In the genomic region with DNA sequence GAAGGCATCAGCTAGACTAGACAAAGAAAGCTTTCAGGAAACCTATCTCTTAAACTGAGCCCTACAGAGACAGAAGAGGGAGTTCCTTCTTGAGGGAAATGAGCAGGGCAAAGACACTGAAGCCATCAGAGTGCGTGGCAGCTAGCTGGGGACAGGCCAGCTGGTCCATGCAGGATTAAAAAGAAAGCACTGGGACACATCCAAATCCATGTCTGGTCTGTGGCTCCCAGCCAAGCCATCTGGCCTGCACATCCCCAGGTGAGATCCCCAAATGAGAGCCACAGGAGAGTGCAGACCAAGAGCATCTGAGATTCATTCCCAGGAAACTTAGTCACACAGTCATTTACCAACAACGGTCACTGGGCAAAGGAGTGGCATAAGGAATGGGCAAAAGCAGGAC, we compare ENCODE assay signal across 9 mouse cellular contexts. TPM values are rescaled to one million over a fixed set of nuclear protein-coding genes. Genes with fewer than 3 reads are reported as not detected.
DNase-seq lines count a peak whose midpoint lies in the region; ATAC-seq and TF ChIP-seq lines count a peak whose summit lies in the region.
"Had no signal": no experiment of that assay in that cellular context is flagged by ENCODE, and none has a peak within 500 bp of the region (broad histone marks: within the 10 kb centered on the region; RNA-seq: fewer than 3 reads in every experiment).

No protein-coding gene starts in this region.

- no peaks in the 10 kb centered on the region for H3K27me3 ChIP-seq in heart, embryonic 15.5 days
- H3K27me3 ChIP-seq in heart, adult 2 months (ENCODE audit: control insufficient read depth, insufficient read depth, low read length) = no peaks in the 10 kb centered on the region
- H3K27me3 ChIP-seq in lung, postnatal 0 days (replicated peaks; ENCODE audit: insufficient read depth, low read length) = no peaks in the 10 kb centered on the region
- no peaks in the 10 kb centered on the region for H3K27me3 ChIP-seq in neural tube, embryonic 13.5 days

- WGBS in heart, embryonic 15.5 days = 51% methylated on average over 2 of the region's 2 CpGs
- 39% methylated on average over 2 of the region's 2 CpGs for WGBS in heart, adult 2 months
- 45% methylated on average over 2 of the region's 2 CpGs for WGBS in lung, postnatal 0 days
- 54% methylated on average over 2 of the region's 2 CpGs for WGBS in neural tube, embryonic 13.5 days

- peaks cover 64% of the 10 kb centered on the region for H3K4me1 ChIP-seq in heart, embryonic 15.5 days (replicated peaks)
- peaks cover 14% of the 10 kb centered on the region for H3K4me1 ChIP-seq in heart, adult 2 months (ENCODE audit: control insufficient read depth, insufficient read depth, low read length)
- H3K4me1 ChIP-seq in lung, postnatal 0 days (ENCODE audit: insufficient read depth, low read depth, low read length) = peaks cover 16% of the 10 kb centered on the region
- peaks cover 43% of the 10 kb centered on the region for H3K4me1 ChIP-seq in neural tube, embryonic 13.5 days (replicated peaks)

- no peak overlapping the region for H3K9ac ChIP-seq in heart, embryonic 15.5 days
- no peak overlapping the region for H3K9ac ChIP-seq in heart, adult 2 months (ENCODE audit: low read depth, low read length)
- no peak overlapping the region for H3K9ac ChIP-seq in lung, postnatal 0 days (replicated peaks; ENCODE audit: low read depth)
- H3K9ac ChIP-seq in neural tube, embryonic 13.5 days = no peak overlapping the region

- no peak for ATAC-seq in heart, embryonic 15.5 days (replicated peaks; ENCODE audit: insufficient number of reproducible peaks, insufficient read depth, low FRiP score, low read depth)
- no peak for ATAC-seq in lung, postnatal 0 days
- peak; percentile 25; the same call in 1 of the 2 replicates for ATAC-seq in neural tube, embryonic 13.5 days (ENCODE audit: low read depth)
- ATAC-seq in CD4-positive, CD25-positive, alpha-beta regulatory T cell, adult 4 months = no peak

- intact Hi-C loops in heart, adult 2 months (cut with DNase I) = no loop called here

- no peak for DNase-seq in heart, adult 2 months
- no peak for DNase-seq in lung, postnatal 0 days (ENCODE audit: low spot score)
- DNase-seq in lung, postnatal 4 days = no peak
- DNase-seq in cerebellum, postnatal 25 days = peak; percentile 94 to 95
- no peak for DNase-seq in thymus, postnatal 25 days
- DNase-seq: adrenal gland, adult 8-10 months had no signal

- no peaks in the 10 kb centered on the region for H3K36me3 ChIP-seq in heart, embryonic 15.5 days
- peaks cover 19% of the 10 kb centered on the region for H3K36me3 ChIP-seq in heart, adult 2 months (ENCODE audit: control insufficient read depth, insufficient read depth, low read length)
- no peaks in the 10 kb centered on the region for H3K36me3 ChIP-seq in lung, postnatal 0 days (ENCODE audit: insufficient read depth, low read length)
- H3K36me3 ChIP-seq in neural tube, embryonic 13.5 days = no peaks in the 10 kb centered on the region

- no peaks in the 10 kb centered on the region for H3K9me3 ChIP-seq in heart, embryonic 15.5 days (replicated peaks)
- no peaks in the 10 kb centered on the region for H3K9me3 ChIP-seq in lung, postnatal 0 days (ENCODE audit: low read length)
- H3K9me3 ChIP-seq in neural tube, embryonic 13.5 days = no peaks in the 10 kb centered on the region

- H3K4me3 ChIP-seq in heart, embryonic 15.5 days = no peak overlapping the region
- H3K4me3 ChIP-seq in heart, adult 2 months = no peak overlapping the region
- no peak overlapping the region for H3K4me3 ChIP-seq in lung, postnatal 0 days (ENCODE audit: low read depth, low read length)
- no peak overlapping the region for H3K4me3 ChIP-seq in neural tube, embryonic 13.5 days

- TF ChIP-seq EP300 in heart, adult 2 months (IDR thresholded peaks at IDR 0.05; ENCODE audit: insufficient read depth, low read depth, low read length) = no peak
- no peak for TF ChIP-seq EP300 in lung, postnatal 0 days (IDR thresholded peaks at IDR 0.05)

- TF ChIP-seq CTCF in heart, adult 2 months (IDR thresholded peaks at IDR 0.05) = no peak
- TF ChIP-seq CTCF in lung, postnatal 0 days (IDR thresholded peaks at IDR 0.05) = no peak

- H3K79me2 ChIP-seq in heart, adult 2 months (replicated peaks; ENCODE audit: control insufficient read depth, insufficient read depth, low read length) = peaks cover 12% of the 10 kb centered on the region

- H3K4me2 ChIP-seq in heart, embryonic 15.5 days = no peak overlapping the region
- no peak overlapping the region for H3K4me2 ChIP-seq in lung, postnatal 0 days (replicated peaks; ENCODE audit: low read depth, low read length)
- H3K4me2 ChIP-seq in neural tube, embryonic 13.5 days = no peak overlapping the region

- TF ChIP-seq POLR2A in heart, adult 2 months (IDR thresholded peaks at IDR 0.05; ENCODE audit: insufficient read depth, low read depth, low read length) = no peak

- peak overlapping the region; percentile 86 for H3K27ac ChIP-seq in heart, embryonic 15.5 days
- no peak overlapping the region for H3K27ac ChIP-seq in heart, adult 2 months
- H3K27ac ChIP-seq in lung, postnatal 0 days (ENCODE audit: low read length) = peak overlapping the region; percentile 17; the same call in 1 of the 2 replicates
- H3K27ac ChIP-seq in neural tube, embryonic 13.5 days (replicated peaks) = peak overlapping the region; percentile 30

RNA-seq across cellular contexts. Expression of gene Ppp2r5e, which starts 38.2 kb away (rescaled TPM):
- 8.5 and 11.4 TPM in 2 replicates for polyA plus RNA-seq in heart, embryonic 15.5 days (2015; fragmentation: Nextera tagmentation; extraction: Ambion mirVana)
- 10 to 100 TPM; 32.6 to 32.9 TPM for total RNA-seq in heart, adult 2 months (2021)
- 9.1 and 14.6 TPM in 2 replicates for polyA plus RNA-seq in heart, adult 2 months (2012; rRNA removed)
- 13.3 and 15.6 TPM in 2 replicates for polyA plus RNA-seq in lung, postnatal 0 days (2015; fragmentation: Nextera tagmentation; extraction: Ambion mirVana)
- 19.6 and 19.8 TPM in 2 replicates for polyA plus RNA-seq in neural tube, embryonic 13.5 days (2015; fragmentation: Nextera tagmentation; extraction: Ambion mirVana)
- polyA plus RNA-seq in CD4-positive, CD25-positive, alpha-beta regulatory T cell, adult 4 months (2017; shearing (Covaris generic)) = 1 to 10 TPM; 4.8 to 7.9 TPM

Comparison
In these comparisons a context has a peak if more than half of its experiments do, and no peak if none do; other contexts are left out.
1. DNase-seq: peak in cerebellum, postnatal 25 days (2 of 2); none in heart, adult 2 months (0 of 2), lung, postnatal 0 days (single experiment), lung, postnatal 4 days (0 of 2) and thymus, postnatal 25 days (single experiment).